Mouse (Mus musculus) CH12.LX (cell line): ENCODE data around the gene Myom3. TPM values are rescaled to one million over a fixed set of nuclear protein-coding genes. Genes with fewer than 3 reads are reported as not detected.

ENCODE experiments used
- DNase-seq: peaks from one replicate; pipeline ENCODE4 v3.0.0-alpha.2; 2013; ENCODE audit errors: extremely low read depth
- H3K27ac ChIP-seq: 2 replicates; pipeline ENCODE4 v1.5.1; 2012; ENCODE audit warnings: low read depth, mild to moderate bottlenecking, control low read depth, moderate library complexity; ENCODE audit not compliant: insufficient read depth
- H3K27me3 ChIP-seq: replicated peaks from 2 replicates; pipeline ENCODE3; 2012; ENCODE audit warnings: inconsistent platforms
- H3K36me3 ChIP-seq, 2 experiments: replicated peaks in 1 of 2; 2 replicates each; pipeline versions ENCODE3 to v1.6.1; 2012; ENCODE audit warnings: inconsistent platforms in 1 of 2, low read length in 1 of 2, mild to moderate bottlenecking in 1 of 2, mixed read lengths in 1 of 2, moderate library complexity in 1 of 2; ENCODE audit not compliant: control insufficient read depth in 1 of 2, insufficient read depth in 1 of 2
- H3K4me1 ChIP-seq, 2 experiments: 2 replicates each; pipeline ENCODE4 v1.6.1; 2012; ENCODE audit warnings: inconsistent platforms in 1 of 2, moderate library complexity in 1 of 2; ENCODE audit not compliant: insufficient read depth in 2 of 2, control insufficient read depth in 1 of 2
- H3K4me2 ChIP-seq: 2 replicates; pipeline ENCODE4 v1.6.1; 2012; ENCODE audit warnings: low read depth, mild to moderate bottlenecking, control low read depth; ENCODE audit not compliant: poor library complexity, insufficient read depth, severe bottlenecking
- H3K4me3 ChIP-seq, 3 experiments: fragments of 150-350 bp in 1 of 3; sonication (generic) in 1 of 3; replicated peaks in 1 of 3; 2 replicates each; pipeline versions ENCODE3 to v1.5.1; 2011 to 2012; ENCODE audit warnings: low read depth in 2 of 3, low read length in 2 of 3, mild to moderate bottlenecking in 2 of 3, moderate library complexity in 2 of 3, control low read depth in 1 of 3, improper control_type of control experiment in 1 of 3, inconsistent platforms in 1 of 3, mixed read lengths in 1 of 3; ENCODE audit not compliant: poor library complexity in 1 of 3
- H3K79me2 ChIP-seq: replicated peaks from 2 replicates; pipeline ENCODE4 v1.6.1; 2012; ENCODE audit warnings: mild to moderate bottlenecking, moderate library complexity; ENCODE audit not compliant: control insufficient read depth, poor library complexity, insufficient read depth, severe bottlenecking; ENCODE audit errors: extremely low read depth
- H3K9ac ChIP-seq: 2 replicates; pipeline ENCODE4 v1.6.1; 2012; ENCODE audit warnings: low read depth, mild to moderate bottlenecking, control low read depth, moderate library complexity; ENCODE audit not compliant: insufficient read depth
- H3K9me3 ChIP-seq: replicated peaks from 2 replicates; pipeline ENCODE3; 2012; ENCODE audit warnings: low read length, inconsistent platforms, mixed read lengths
- CHD1 ChIP-seq: IDR thresholded peaks from 2 replicates; pipeline ENCODE4 v1.6.1; 2012; ENCODE audit warnings: low read depth, low read length, improper control_type of control experiment, inconsistent platforms
- CTCF ChIP-seq, 2 experiments: IDR thresholded peaks in 1 of 2; conservative IDR thresholded peaks in 1 of 2; 2 replicates each; pipeline ENCODE4 v1.5.1; 2011 to 2012; ENCODE audit warnings: low read depth in 2 of 2, low read length in 2 of 2, improper control_type of control experiment in 1 of 2, inconsistent platforms in 1 of 2, mild to moderate bottlenecking in 1 of 2, moderate library complexity in 1 of 2
- E2F4 ChIP-seq: IDR thresholded peaks from 2 replicates; pipeline ENCODE4 v1.6.1; 2011; ENCODE audit warnings: low read depth, low read length, improper control_type of control experiment; ENCODE audit not compliant: insufficient replicate concordance
- ELF1 ChIP-seq: IDR thresholded peaks from 2 replicates; pipeline ENCODE4 v1.6.1; 2014; ENCODE audit warnings: low read depth, mild to moderate bottlenecking, inconsistent platforms, low read length, improper control_type of control experiment
- EP300 ChIP-seq: IDR thresholded peaks from 2 replicates; pipeline ENCODE4 v1.6.1; 2011; ENCODE audit warnings: low read length, improper control_type of control experiment
- ETS1 ChIP-seq: conservative IDR thresholded peaks from 2 replicates; pipeline ENCODE4 v1.6.1; 2012; ENCODE audit warnings: low read depth, mild to moderate bottlenecking, inconsistent platforms, low read length, improper control_type of control experiment, moderate library complexity
- IRF4 ChIP-seq: IDR thresholded peaks from 2 replicates; pipeline ENCODE4 v1.6.1; 2014; ENCODE audit warnings: low read depth, mild to moderate bottlenecking, inconsistent platforms, low read length, improper control_type of control experiment
- JUN ChIP-seq: IDR thresholded peaks from 2 replicates; pipeline ENCODE4 v1.6.1; 2011; ENCODE audit warnings: low read depth, mild to moderate bottlenecking, low read length, improper control_type of control experiment, moderate library complexity; ENCODE audit not compliant: insufficient read depth
- KAT2A ChIP-seq: IDR thresholded peaks from 2 replicates; pipeline ENCODE4 v1.6.1; 2012; ENCODE audit warnings: low read length, improper control_type of control experiment, inconsistent platforms; ENCODE audit not compliant: insufficient replicate concordance
- MAX ChIP-seq: IDR thresholded peaks from 2 replicates; pipeline ENCODE4 v1.6.1; 2011; ENCODE audit warnings: low read length, improper control_type of control experiment
- MAZ ChIP-seq: IDR thresholded peaks from 2 replicates; pipeline ENCODE4 v1.6.1; 2012; ENCODE audit warnings: low read depth, mild to moderate bottlenecking, inconsistent platforms, low read length, improper control_type of control experiment, moderate library complexity
- MEF2A ChIP-seq: IDR thresholded peaks from 2 replicates; pipeline ENCODE4 v1.6.1; 2014; ENCODE audit warnings: low read depth, mild to moderate bottlenecking, inconsistent platforms, low read length, improper control_type of control experiment, borderline replicate concordance
- MYC ChIP-seq: IDR thresholded peaks from 2 replicates; pipeline ENCODE4 v1.6.1; 2011; ENCODE audit warnings: low read depth, mild to moderate bottlenecking, improper control_type of control experiment, low read length
- NELFE ChIP-seq: IDR thresholded peaks from 2 replicates; pipeline ENCODE4 v1.6.1; 2011; ENCODE audit warnings: low read depth, low read length, improper control_type of control experiment
- PAX5 ChIP-seq: IDR thresholded peaks from 2 replicates; pipeline ENCODE4 v1.6.1; 2012; ENCODE audit warnings: low read length, inconsistent platforms, mixed read lengths
- POLR2A ChIP-seq: IDR thresholded peaks from 2 replicates; pipeline ENCODE4 v1.6.1; 2011; ENCODE audit warnings: low read depth, mild to moderate bottlenecking, improper control_type of control experiment, low read length
- RAD21 ChIP-seq: IDR thresholded peaks from 2 replicates; pipeline ENCODE4 v1.6.1; 2011; ENCODE audit warnings: low read depth, mild to moderate bottlenecking, low read length, improper control_type of control experiment, moderate library complexity
- RCOR1 ChIP-seq: conservative IDR thresholded peaks from 2 replicates; pipeline ENCODE4 v1.6.1; 2012; ENCODE audit warnings: low read depth, mild to moderate bottlenecking, inconsistent platforms, low read length, improper control_type of control experiment
- SIN3A ChIP-seq: IDR thresholded peaks from 2 replicates; pipeline ENCODE4 v1.6.1; 2012; ENCODE audit warnings: low read length, improper control_type of control experiment, inconsistent platforms
- SMC3 ChIP-seq: IDR thresholded peaks from 2 replicates; pipeline ENCODE4 v1.6.1; 2011; ENCODE audit warnings: low read depth, low read length, improper control_type of control experiment
- TBP ChIP-seq: conservative IDR thresholded peaks from 2 replicates; pipeline ENCODE4 v1.6.1; 2011; ENCODE audit warnings: low read depth, low read length, improper control_type of control experiment
- TCF12 ChIP-seq: IDR thresholded peaks from 2 replicates; pipeline ENCODE4 v1.6.1; 2014; ENCODE audit warnings: low read depth, mild to moderate bottlenecking, inconsistent platforms, low read length, improper control_type of control experiment
- UBTF ChIP-seq: IDR thresholded peaks from 2 replicates; pipeline ENCODE4 v1.6.1; 2012; ENCODE audit warnings: low read depth, mild to moderate bottlenecking, inconsistent platforms, low read length, improper control_type of control experiment, moderate library complexity
- ZMIZ1 ChIP-seq: IDR thresholded peaks from 2 replicates; pipeline ENCODE4 v1.6.1; 2012; ENCODE audit warnings: low read depth, mild to moderate bottlenecking, inconsistent platforms, low read length, improper control_type of control experiment
- dilution Hi-C: fragments of 300-500 bp; cut with MboI; formaldehyde crosslinking; loops from 2 replicates; pipeline ENCODE4 v1.14.3; 2020; ENCODE audit warnings: low sequenced_read_pairs; ENCODE audit not compliant: extremely low pct_unique_long_range_greater_than_20kb, extremely low pct_ligation_motif_present
- in situ Hi-C: fragments of 300-500 bp; cut with MboI; formaldehyde crosslinking; loops from 3 replicates; pipeline ENCODE4 v1.14.3; 2019; ENCODE audit warnings: low sequenced_read_pairs, low pct_ligation_motif_present, low pct_unique_long_range_greater_than_20kb, mixed read lengths
- polyA plus RNA-seq: library from polyadenylated mRNA; unstranded; fragments of >175 nt; gene quantifications from 2 replicates; pipeline ENCODE4 v1.2.1, GENCODE M21; 2012; ENCODE audit warnings: low read depth; ENCODE audit not compliant: insufficient read length
- total RNA-seq, 2 experiments: library from RNA; depleted of rRNA; stranded (reverse); fragments of 300-350 nt in 1 of 2; fragments of >200 nt in 1 of 2; gene quantifications; 2 replicates each; pipeline ENCODE4 v1.2.3; 2012 to 2014

Gene Myom3
- total and polyA plus RNA-seq, 3 experiments = 0.04 TPM; not detected in 2

DNA sequence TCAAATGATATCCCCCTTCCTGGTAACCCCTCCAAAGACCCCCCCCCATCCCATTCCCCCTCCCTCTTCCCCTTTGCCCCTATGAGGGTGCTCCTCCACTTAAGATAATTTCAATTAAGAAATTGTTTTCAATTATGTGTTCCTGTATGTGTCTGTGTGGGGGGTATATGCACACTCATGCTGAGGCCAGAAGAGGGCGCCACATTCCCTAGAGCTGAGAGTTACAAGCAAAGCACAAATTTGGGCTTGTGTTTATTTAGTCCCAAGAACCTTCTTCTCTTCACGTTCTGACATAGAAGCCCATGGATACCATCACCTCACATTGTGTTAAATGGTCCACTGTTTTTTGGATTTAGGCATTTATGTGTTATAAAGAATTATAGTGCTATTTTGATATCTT lies 63.8 kb downstream of the Myom3 start:
- H3K36me3 ChIP-seq = no peaks in the 10 kb centered on the region
- peak; percentile 31 for DNase-seq
- H3K4me3 ChIP-seq = no peak overlapping the region
- no peak overlapping the region for H3K9ac ChIP-seq
- H3K9me3 ChIP-seq = peaks cover 4% of the 10 kb centered on the region
- 0 out of 4 replicates have a peak, but pooled peaks cover 0 to 3% of the 10 kb centered on the region in 2 experiments for H3K4me1 ChIP-seq
- H3K79me2 ChIP-seq = no peaks in the 10 kb centered on the region
- H3K4me2 ChIP-seq = no peak overlapping the region
- dilution Hi-C loops (no loop called here), in situ Hi-C loops (no loop called here)
- no peak overlapping the region for H3K27ac ChIP-seq
- H3K27me3 ChIP-seq = no peaks in the 10 kb centered on the region
- TF ChIP-seq MAX = no peak
- no peak for TF ChIP-seq MYC
- no peak for TF ChIP-seq TBP
- no peak for TF ChIP-seq KAT2A
- TF ChIP-seq UBTF = no peak
- TF ChIP-seq POLR2A = no peak
- TF ChIP-seq RCOR1 = no peak
- no peak for TF ChIP-seq MEF2A
- TF ChIP-seq RAD21 = peak; percentile 22
- TF ChIP-seq SMC3 = 0 out of 2 replicates have a peak, but pooled peaks have one; percentile 10
- TF ChIP-seq IRF4 = no peak
- no peak for TF ChIP-seq MAZ
- TF ChIP-seq CTCF (conservative IDR thresholded peaks at IDR 0.05 in 1 of 2, IDR thresholded peaks at IDR 0.05 in 1 of 2; ENCODE audit: low read depth in 2 of 2, low read length in 2 of 2) = peak in 1 of 2 experiments; percentile 37; a peak in 2 of 4 replicates
- no peak for TF ChIP-seq E2F4

DNA sequence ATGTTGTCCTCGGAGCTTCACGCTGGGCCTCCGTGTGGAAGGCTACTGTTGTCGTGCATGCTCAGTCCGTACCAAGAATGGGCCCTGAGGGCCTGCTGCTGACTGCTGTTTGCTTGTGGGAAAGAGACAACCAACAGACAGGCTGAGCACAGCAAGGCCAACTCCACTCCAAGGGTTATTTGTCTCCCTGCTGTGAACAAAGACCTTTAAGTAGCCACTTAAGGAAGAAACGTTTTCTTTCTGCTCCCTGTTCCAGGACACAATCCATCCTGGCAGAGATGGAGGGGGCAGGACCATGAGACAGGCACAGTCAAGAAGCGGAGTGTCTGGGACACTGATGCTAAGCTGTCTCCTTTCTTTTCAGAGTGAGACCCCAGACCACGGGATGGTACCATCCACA lies 64.7 kb downstream of the Myom3 start:
- Histone ChIP-seq H3K4me2 (no peak overlapping the region), H3K36me3 (no peaks in the 10 kb centered on the region), H3K4me3 (no peak overlapping the region), H3K9me3 (no peaks in the 10 kb centered on the region), H3K4me1 (0 out of 4 replicates have a peak, but pooled peaks cover 0 to 3% of the 10 kb centered on the region in 2 experiments), H3K9ac (no peak overlapping the region), H3K27ac (no peak overlapping the region), H3K27me3 (no peaks in the 10 kb centered on the region), H3K79me2 (no peaks in the 10 kb centered on the region)
- dilution Hi-C loops (no loop called here), in situ Hi-C loops (no loop called here)
- DNase-seq = no peak
- TF ChIP-seq CHD1 (no peak), EP300 (no peak), POLR2A (no peak), KAT2A (no peak), MYC (no peak), ZMIZ1 (no peak), JUN (no peak), IRF4 (no peak), PAX5 (no peak), TCF12 (no peak), ELF1 (no peak), SIN3A (no peak), NELFE (no peak), MEF2A (no peak), ETS1 (no peak)
